Mouse (Mus musculus) adrenal gland, adult 18-20 months (tissue): Measurements from ENCODE around the gene 2210408I21Rik. TPM values are rescaled to one million over a fixed set of nuclear protein-coding genes. Genes with fewer than 3 reads are reported as not detected.

Experiments
- DNase-seq, 2 experiments: peaks; one replicate each; pipeline ENCODE4 v3.0.0; 2021 to 2022; ENCODE audit warnings: low spot score in 2 of 2
- total RNA-seq, 2 experiments: library from RNA; stranded (reverse); gene quantifications; 1 replicate in 1 of 2; 2 replicates in 1 of 2; pipeline ENCODE4 v1.2.3; 2021

2210408I21Rik gene
- total RNA-seq, 2 experiments from 2014 or later = 8.8 to 8.9 TPM

- no peak for DNase-seq
Observed at GRCm38 (mm10) chr13:77275172-77275747, 139.9 kb downstream of the 2210408I21Rik start.

- no peak for DNase-seq
Observed at GRCm38 (mm10) chr13:77278659-77279413, 143.5 kb downstream of the 2210408I21Rik start.

DNA sequence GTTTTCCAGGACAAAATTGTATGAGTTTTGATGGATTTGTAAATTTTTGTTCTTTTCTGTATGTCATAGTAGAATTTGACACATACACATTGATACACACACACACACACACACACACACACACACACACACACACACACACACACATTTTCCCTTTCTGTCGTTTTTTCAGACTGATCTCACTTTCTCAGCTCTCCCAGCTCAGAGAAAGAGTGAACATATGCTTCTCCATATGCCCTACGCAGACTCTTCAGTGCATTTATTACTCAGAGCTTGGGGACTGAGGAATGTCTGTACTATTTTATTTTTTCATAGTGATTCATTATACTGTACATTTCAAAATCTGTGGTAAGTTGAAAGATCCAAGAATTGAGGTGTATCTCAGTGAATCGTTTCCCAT lies 160.2 kb downstream of the 2210408I21Rik start:
- no peak for DNase-seq

- DNase-seq = no peak
Observed at GRCm38 (mm10) chr13:77324101-77324500, 188.8 kb downstream of the 2210408I21Rik start.

- no peak for DNase-seq
Observed at GRCm38 (mm10) chr13:77326174-77326959, 191.0 kb downstream of the 2210408I21Rik start.

- no peak for DNase-seq
Observed at GRCm38 (mm10) chr13:77342097-77342496, 206.8 kb downstream of the 2210408I21Rik start.

- no peak for DNase-seq
Observed at GRCm38 (mm10) chr13:77385448-77385970, 250.2 kb downstream of the 2210408I21Rik start.

GRCm38 (mm10) chr13:77386001-77386400 lies 250.7 kb downstream of the 2210408I21Rik start:
- no peak for DNase-seq

GRCm38 (mm10) chr13:77388148-77388547 lies 252.8 kb downstream of the 2210408I21Rik start:
- no peak for DNase-seq

- DNase-seq = no peak
Observed at GRCm38 (mm10) chr13:77389209-77389608, 253.9 kb downstream of the 2210408I21Rik start.

- DNase-seq = no peak
Observed at GRCm38 (mm10) chr13:77396374-77396773, 261.0 kb downstream of the 2210408I21Rik start.

DNA sequence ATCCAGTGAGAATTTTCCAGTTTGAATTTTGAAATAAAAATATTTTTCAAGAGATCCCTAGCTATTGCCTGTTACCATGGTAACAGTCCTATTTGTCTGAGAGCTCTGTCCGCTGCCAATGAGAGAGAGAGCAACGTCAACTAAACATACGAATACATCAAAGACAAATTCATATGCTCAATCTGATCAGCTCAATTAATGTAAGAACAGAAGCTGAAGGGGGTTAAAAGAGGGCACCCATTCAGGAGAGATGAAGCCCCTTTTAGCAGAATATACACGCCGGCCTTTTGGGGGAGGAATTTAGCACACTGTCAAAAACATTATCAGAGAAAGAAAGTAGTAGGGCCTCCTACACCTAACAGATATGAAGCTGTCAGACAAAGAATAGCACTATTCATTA lies 261.6 kb downstream of the 2210408I21Rik start:
- no peak for DNase-seq

GRCm38 (mm10) chr13:77397646-77398045 lies 262.3 kb downstream of the 2210408I21Rik start:
- DNase-seq = no peak

- no peak for DNase-seq
Observed at GRCm38 (mm10) chr13:77398477-77398876, 263.1 kb downstream of the 2210408I21Rik start.

DNA sequence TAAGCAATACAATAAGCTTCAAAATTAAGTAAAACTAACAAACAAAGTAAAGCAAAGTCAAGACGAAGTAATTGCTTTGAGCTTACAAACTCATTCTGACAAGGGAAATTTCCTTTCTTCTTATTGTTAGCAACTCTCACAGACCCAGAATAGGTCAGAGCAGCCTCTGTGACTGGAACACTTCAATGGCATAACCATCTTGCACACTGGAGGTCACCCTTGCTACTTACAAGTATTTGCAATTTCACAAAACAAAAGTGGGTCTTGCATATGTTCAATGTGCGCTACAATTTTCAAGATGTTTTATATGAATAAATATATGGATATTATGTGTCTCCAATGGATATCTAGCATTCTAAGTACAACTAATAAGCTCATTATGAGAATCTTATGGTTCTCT lies 265.4 kb downstream of the 2210408I21Rik start:
- no peak for DNase-seq

DNA sequence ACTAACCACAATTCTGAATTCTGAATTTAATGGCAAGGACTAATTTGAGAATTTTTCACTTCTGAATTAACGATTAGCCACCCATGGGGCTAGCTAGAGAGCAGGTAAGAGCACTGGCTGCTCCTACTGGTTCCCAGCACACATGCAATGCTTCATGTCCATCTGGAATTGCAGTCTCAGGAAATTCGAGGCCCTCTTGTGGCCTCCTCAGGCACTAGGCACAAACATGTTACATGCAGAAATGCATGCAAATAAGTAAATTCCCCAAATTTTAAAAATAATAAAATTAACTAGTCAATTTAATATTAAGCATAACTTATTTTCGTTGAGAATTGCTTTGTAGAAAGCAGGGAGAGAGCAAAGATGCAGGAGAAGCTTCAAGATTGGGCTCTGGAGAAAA lies 273.2 kb downstream of the 2210408I21Rik start:
- DNase-seq = no peak

- no peak for DNase-seq
Observed at GRCm38 (mm10) chr13:77409804-77410203, 274.5 kb downstream of the 2210408I21Rik start.

DNA sequence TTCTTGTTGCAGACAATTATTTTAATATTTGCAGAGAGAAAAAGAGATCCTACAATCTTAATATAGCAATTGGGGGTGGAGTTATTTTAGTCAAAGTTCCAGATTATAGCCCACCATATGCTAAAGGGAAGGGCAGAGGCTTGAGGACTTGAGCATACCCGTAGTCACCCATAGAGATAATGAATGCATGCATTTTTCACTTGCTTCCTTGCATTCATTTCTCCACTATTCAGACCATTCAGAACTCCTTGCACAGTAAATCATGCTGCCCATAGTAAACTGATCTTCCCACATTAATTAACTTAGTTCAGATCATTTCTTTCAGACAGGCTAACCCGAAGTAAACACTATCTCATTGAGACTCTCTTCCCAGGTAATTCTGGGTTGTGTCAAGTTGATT lies 277.5 kb downstream of the 2210408I21Rik start:
- no peak for DNase-seq

DNA sequence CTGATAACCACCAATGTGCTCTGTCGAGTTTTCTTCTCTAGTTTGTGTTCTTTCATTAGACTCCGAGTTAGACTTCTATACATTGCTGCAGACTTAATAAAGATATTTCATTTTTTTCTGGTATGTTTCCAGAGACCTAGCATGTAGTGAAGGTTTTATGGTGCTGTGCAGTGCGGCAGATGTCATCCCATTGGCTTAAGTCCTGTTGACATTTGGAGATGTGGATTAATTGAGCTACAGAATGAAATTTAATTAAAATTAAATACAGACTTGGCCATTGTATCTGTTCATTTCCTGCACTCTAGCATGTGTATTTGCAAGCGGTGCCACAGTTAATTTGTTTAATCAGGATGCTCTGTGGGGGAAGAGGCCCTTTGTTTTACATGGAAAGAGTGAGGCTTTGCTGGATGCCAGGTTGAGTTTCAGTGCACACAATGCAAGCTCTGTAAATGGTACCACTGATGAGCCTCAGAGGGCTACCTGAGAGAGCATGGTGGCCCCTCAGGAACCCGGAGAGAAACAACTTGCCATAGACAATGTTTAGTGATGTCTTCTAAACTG lies 314.7 kb downstream of the 2210408I21Rik start:
- DNase-seq = no peak

GRCm38 (mm10) chr13:77470093-77470621 lies 334.8 kb downstream of the 2210408I21Rik start:
- no peak for DNase-seq

DNA sequence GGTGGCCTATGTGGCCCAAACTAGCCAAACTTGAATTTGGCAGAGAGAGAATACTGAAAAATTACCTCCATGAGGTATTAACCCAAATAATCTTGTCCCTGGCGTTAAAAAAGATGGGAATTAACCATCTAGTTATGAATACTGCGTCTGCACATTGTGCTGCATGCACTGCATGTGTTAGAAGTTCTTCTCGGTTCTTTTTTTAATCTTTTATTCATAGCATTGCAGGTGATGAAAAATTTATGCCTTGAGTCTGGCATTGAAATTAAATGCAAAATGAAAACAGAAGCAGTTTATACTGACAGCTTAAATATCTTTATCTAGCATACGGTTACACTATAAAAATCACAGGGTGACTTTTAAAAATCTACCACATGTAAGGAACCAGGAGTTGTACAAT lies 341.1 kb downstream of the 2210408I21Rik start:
- DNase-seq = no peak
